18 mouse cellular contexts compared by ENCODE assay signal in genomic region chr19:56599996-56600395, GRCm38 (mm10). TPM values are rescaled to one million over a fixed set of nuclear protein-coding genes. Genes with fewer than 3 reads are reported as not detected.
DNase-seq lines count a peak whose midpoint lies in the region; ATAC-seq lines count a peak whose summit lies in the region.
"Had no signal": no experiment of that assay in that cellular context is flagged by ENCODE, and none has a peak within 500 bp of the region (broad histone marks: within the 10 kb centered on the region; RNA-seq: fewer than 3 reads in every experiment).

No protein-coding gene starts in this region.

- no peak overlapping the region for H3K9ac ChIP-seq in forebrain, embryonic 14.5 days (ENCODE audit: low read length)
- H3K9ac ChIP-seq in kidney, embryonic 16.5 days (replicated peaks; ENCODE audit: low read length) = no peak overlapping the region
- H3K9ac ChIP-seq in neural tube, embryonic 13.5 days = no peak overlapping the region
- H3K9ac ChIP-seq: limb, embryonic 15.5 days; liver, postnatal 0 days; midbrain, embryonic 12.5 days had no signal

- H3K27me3 ChIP-seq in forebrain, embryonic 14.5 days (replicated peaks; ENCODE audit: control insufficient read depth, insufficient read depth, low read length) = no peaks in the 10 kb centered on the region
- H3K27me3 ChIP-seq in forebrain, embryonic 10.5 days (ENCODE audit: poor library complexity, severe bottlenecking) = no peaks in the 10 kb centered on the region
- no peaks in the 10 kb centered on the region for H3K27me3 ChIP-seq in kidney, embryonic 16.5 days (ENCODE audit: insufficient read depth, low read length)
- H3K27me3 ChIP-seq in neural tube, embryonic 13.5 days = no peaks in the 10 kb centered on the region
- H3K27me3 ChIP-seq: heart, embryonic 13.5 days; limb, embryonic 15.5 days; midbrain, embryonic 12.5 days had no signal

- H3K36me3 ChIP-seq in forebrain, embryonic 14.5 days (ENCODE audit: control insufficient read depth, insufficient read depth, low read length) = peaks cover 48% of the 10 kb centered on the region
- H3K36me3 ChIP-seq in forebrain, embryonic 10.5 days (replicated peaks) = peaks cover 80% of the 10 kb centered on the region
- H3K36me3 ChIP-seq in kidney, embryonic 16.5 days (ENCODE audit: insufficient read depth, low read length) = peaks cover 19% of the 10 kb centered on the region
- H3K36me3 ChIP-seq in neural tube, embryonic 13.5 days = peaks cover 32% of the 10 kb centered on the region

- peak; percentile 31 for DNase-seq in forebrain, embryonic 14.5 days (ENCODE audit: low spot score)
- DNase-seq in forebrain, embryonic 10.5 days (ENCODE audit: extremely low spot score, low spot score) = no peak
- peak; percentile 45 for DNase-seq in kidney, postnatal 10 days
- DNase-seq in neural tube, embryonic 10.5 days (ENCODE audit: extremely low spot score, low spot score) = no peak
- peak; percentile 47 for DNase-seq in lung, postnatal 14 days
- no peak for DNase-seq in ovary, postnatal 14 days (ENCODE audit: low spot score)
- DNase-seq: cerebellum, postnatal 10 days; gastrocnemius, postnatal 14 days; kidney, adult 8-10 months; liver, postnatal 0 days; thymus, adult 18-20 months had no signal

- no peak overlapping the region for H3K4me2 ChIP-seq in forebrain, embryonic 14.5 days (ENCODE audit: low read length)
- no peak overlapping the region for H3K4me2 ChIP-seq in kidney, embryonic 16.5 days (replicated peaks; ENCODE audit: low read depth, low read length)
- H3K4me2 ChIP-seq in neural tube, embryonic 13.5 days = no peak overlapping the region
- H3K4me2 ChIP-seq: heart, embryonic 13.5 days; limb, embryonic 15.5 days; midbrain, embryonic 12.5 days had no signal

- H3K27ac ChIP-seq in forebrain, embryonic 14.5 days (ENCODE audit: low read depth, low read length) = no peak overlapping the region
- H3K27ac ChIP-seq in forebrain, embryonic 10.5 days = no peak overlapping the region
- H3K27ac ChIP-seq in kidney, embryonic 16.5 days (ENCODE audit: low read length) = no peak overlapping the region
- H3K27ac ChIP-seq in neural tube, embryonic 13.5 days (replicated peaks) = no peak overlapping the region
- H3K27ac ChIP-seq: left cerebral cortex, adult 2 months; limb, embryonic 15.5 days; midbrain, embryonic 12.5 days had no signal

- no peak overlapping the region for H3K4me3 ChIP-seq in forebrain, embryonic 14.5 days (ENCODE audit: low read depth, low read length)
- no peak overlapping the region for H3K4me3 ChIP-seq in forebrain, embryonic 10.5 days
- no peak overlapping the region for H3K4me3 ChIP-seq in kidney, embryonic 16.5 days (ENCODE audit: low read length)
- no peak overlapping the region for H3K4me3 ChIP-seq in neural tube, embryonic 13.5 days
- H3K4me3 ChIP-seq: heart, embryonic 13.5 days; left cerebral cortex, adult 2 months; limb, embryonic 15.5 days; midbrain, embryonic 12.5 days had no signal

- 64% methylated on average over 3 of the region's 3 CpGs for WGBS in forebrain, embryonic 14.5 days
- WGBS in forebrain, embryonic 10.5 days = 95% methylated on average over 3 of the region's 3 CpGs
- WGBS in kidney, embryonic 16.5 days = 26% methylated on average over 3 of the region's 3 CpGs
- WGBS in neural tube, embryonic 13.5 days = 29% methylated on average over 3 of the region's 3 CpGs

- ATAC-seq in forebrain, embryonic 14.5 days = no peak
- ATAC-seq in kidney, embryonic 16.5 days (ENCODE audit: low FRiP score, low TSS enrichment) = no peak
- ATAC-seq in neural tube, embryonic 13.5 days (ENCODE audit: low read depth) = peak; percentile 74
- ATAC-seq: hindbrain, embryonic 16.5 days; liver, postnatal 0 days had no signal

- H3K4me1 ChIP-seq in forebrain, embryonic 14.5 days (ENCODE audit: control insufficient read depth, insufficient read depth, low read length) = no peaks in the 10 kb centered on the region
- peaks cover 9% of the 10 kb centered on the region; the same call in 1 of the 2 replicates for H3K4me1 ChIP-seq in forebrain, embryonic 10.5 days
- peaks cover 38% of the 10 kb centered on the region for H3K4me1 ChIP-seq in kidney, embryonic 16.5 days (ENCODE audit: insufficient read depth, low read length)
- H3K4me1 ChIP-seq in neural tube, embryonic 13.5 days (replicated peaks) = peaks cover 24% of the 10 kb centered on the region
- H3K4me1 ChIP-seq: midbrain, embryonic 12.5 days had no signal

- no peaks in the 10 kb centered on the region for H3K9me3 ChIP-seq in forebrain, embryonic 14.5 days (replicated peaks; ENCODE audit: control insufficient read depth, low read length)
- H3K9me3 ChIP-seq in forebrain, embryonic 10.5 days = no peaks in the 10 kb centered on the region
- 0 out of 2 replicates have a peak, but pooled peaks cover 5% of the 10 kb centered on the region for H3K9me3 ChIP-seq in kidney, embryonic 16.5 days (ENCODE audit: low read length)
- peaks cover 4% of the 10 kb centered on the region; the same call in 1 of the 2 replicates for H3K9me3 ChIP-seq in neural tube, embryonic 13.5 days
- H3K9me3 ChIP-seq: limb, embryonic 15.5 days had no signal

RNA-seq across cellular contexts. Expression of gene Nhlrc2, which starts 51.9 kb away (rescaled TPM):
- 9.7 and 11.7 TPM in 2 replicates for polyA plus RNA-seq in forebrain, embryonic 14.5 days (2014; fragmentation: Nextera tagmentation; extraction: Ambion mirVana)
- polyA plus RNA-seq in forebrain, embryonic 10.5 days (2016; fragmentation: Nextera tagmentation; extraction: Ambion mirVana) = 13.7 and 15.8 TPM in 2 replicates
- 16.0 and 16.1 TPM in 2 replicates for polyA plus RNA-seq in kidney, embryonic 16.5 days (2015; fragmentation: Nextera tagmentation; extraction: Ambion mirVana)
- polyA plus RNA-seq in neural tube, embryonic 13.5 days (2015; fragmentation: Nextera tagmentation; extraction: Ambion mirVana) = 8.7 and 9.0 TPM in 2 replicates

RNA-seq across cellular contexts. Expression of gene Dclre1a, which starts 52.0 kb away (rescaled TPM):
- polyA plus RNA-seq in forebrain, embryonic 14.5 days (2014; fragmentation: Nextera tagmentation; extraction: Ambion mirVana) = 10.1 and 12.5 TPM in 2 replicates
- 19.5 and 20.3 TPM in 2 replicates for polyA plus RNA-seq in forebrain, embryonic 10.5 days (2016; fragmentation: Nextera tagmentation; extraction: Ambion mirVana)
- polyA plus RNA-seq in kidney, embryonic 16.5 days (2015; fragmentation: Nextera tagmentation; extraction: Ambion mirVana) = 14.8 and 18.6 TPM in 2 replicates
- polyA plus RNA-seq in neural tube, embryonic 13.5 days (2015; fragmentation: Nextera tagmentation; extraction: Ambion mirVana) = 10.5 and 14.1 TPM in 2 replicates

Comparison
In these comparisons a context has a peak if more than half of its experiments do, and no peak if none do; other contexts are left out.
1. DNase-seq: peak in forebrain, embryonic 14.5 days (single experiment), kidney, postnatal 10 days (single experiment) and lung, postnatal 14 days (single experiment); none in forebrain, embryonic 10.5 days (single experiment), neural tube, embryonic 10.5 days (single experiment) and ovary, postnatal 14 days (single experiment).